Mouse (Mus musculus): ENCODE measurements at regions not wholly inside any gene's neighbourhood (a gene's known extent, or its start where the extent isn't known, plus 50 kb on each side); places are given as distances from the start of the nearest gene placed in this dataset.
A peak's percentile ranks its signal among the peaks of the same experiment; 100 is the strongest.

GRCm38 (mm10) chr5:42364116-42364515 lies 296.4 kb downstream of the Gm16223 start:
- DNase-seq (ENCODE audit: low spot score in 2 of 2): no peak

- DNase-seq (ENCODE audit: low spot score in 2 of 2): no peak
Observed at GRCm38 (mm10) chr5:42387959-42388358, 320.2 kb downstream of the Gm16223 start.

GRCm38 (mm10) chr5:42396695-42397094 lies 328.9 kb downstream of the Gm16223 start:
- no peak for DNase-seq (ENCODE audit: low spot score in 2 of 2)

DNA sequence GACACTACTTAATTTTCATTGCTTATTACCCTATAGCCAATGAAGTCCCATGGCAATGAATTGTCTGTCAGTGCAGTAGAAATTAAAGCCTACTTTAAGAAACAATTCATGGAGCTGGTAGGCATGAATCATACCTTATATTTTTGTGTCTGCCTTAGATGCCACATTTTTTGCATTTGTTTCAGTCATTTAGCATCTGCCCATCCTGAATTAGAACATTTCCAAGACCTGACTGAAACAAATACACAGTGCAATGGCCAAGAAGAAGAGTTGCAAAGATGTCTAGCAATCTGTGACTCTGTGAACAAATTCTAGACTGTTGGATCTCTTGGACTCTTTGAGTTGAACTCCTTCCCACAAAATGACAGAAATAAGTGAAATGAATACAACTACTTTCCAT lies 342.2 kb downstream of the Gm16223 start:
- DNase-seq (ENCODE audit: low spot score in 2 of 2): no peak

- DNase-seq (ENCODE audit: low spot score in 2 of 2): no peak
Observed at GRCm38 (mm10) chr5:42412296-42412695, 344.5 kb downstream of the Gm16223 start.

DNA sequence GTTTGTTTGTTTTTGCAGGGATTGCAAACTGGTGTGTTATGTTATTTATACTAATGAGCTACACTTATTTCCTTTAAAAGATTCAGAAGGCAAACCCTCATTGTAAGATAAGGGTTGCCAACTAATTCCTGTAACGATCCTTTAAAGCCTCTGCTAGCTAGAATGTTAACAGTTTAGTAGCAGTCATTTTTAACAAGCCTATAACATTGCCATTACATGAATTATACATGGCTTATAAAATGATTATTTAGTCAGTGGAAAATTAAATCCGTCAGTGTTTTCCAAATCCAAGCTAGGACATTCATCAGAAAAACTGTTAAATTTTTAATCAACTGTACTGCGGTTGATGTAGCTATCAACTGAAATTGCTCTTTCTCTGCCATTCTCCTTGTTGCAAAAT lies 358.1 kb downstream of the Gm16223 start:
- no peak for DNase-seq (ENCODE audit: low spot score in 2 of 2)

DNA sequence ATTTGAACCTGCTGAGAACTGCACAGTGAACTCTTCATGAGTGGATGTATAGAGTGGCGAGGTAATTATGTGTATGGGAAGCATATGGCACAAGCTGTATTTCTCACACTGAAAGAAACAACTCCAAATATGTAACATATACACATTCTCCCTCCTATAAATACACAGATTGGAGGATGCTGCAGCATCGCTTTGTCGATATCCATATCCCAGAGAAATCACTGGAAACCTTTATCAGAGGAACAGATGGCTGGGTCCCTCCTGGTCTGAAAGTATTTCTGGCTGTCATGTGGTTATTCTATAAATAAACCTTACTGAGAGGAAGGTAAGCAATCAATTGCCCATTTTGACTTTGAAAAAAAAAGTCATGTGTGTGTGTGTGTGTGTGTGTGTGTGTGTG lies 365.4 kb downstream of the Gm16223 start:
- DNase-seq (ENCODE audit: low spot score in 2 of 2): no peak

DNA sequence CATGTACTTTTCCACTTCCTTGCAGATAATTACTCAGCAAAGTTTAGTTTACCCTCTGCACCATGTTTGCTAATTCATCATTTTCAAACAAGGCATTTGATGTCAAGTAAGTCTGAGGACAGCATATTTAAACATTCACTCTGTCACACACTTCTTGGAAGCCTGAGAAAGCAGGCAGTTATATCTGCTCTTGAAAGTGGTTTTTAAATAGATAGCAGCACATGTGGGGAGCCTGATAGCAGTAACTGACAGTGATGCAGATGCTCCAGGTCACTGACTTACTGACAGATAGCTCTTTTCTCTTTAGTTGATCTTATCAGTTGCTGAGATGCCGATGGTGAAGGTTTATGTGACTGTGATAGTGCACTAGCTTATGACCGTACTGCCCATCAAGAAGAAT lies 380.9 kb downstream of the Gm16223 start:
- no peak for DNase-seq (ENCODE audit: low spot score in 2 of 2)

GRCm38 (mm10) chr5:42449581-42449980 lies 381.8 kb downstream of the Gm16223 start:
- DNase-seq (ENCODE audit: low spot score in 2 of 2): peak in 1 of 2 experiments; percentile 5

- no peak for DNase-seq (ENCODE audit: low spot score in 2 of 2)
Observed at GRCm38 (mm10) chr5:42453707-42454106, 385.9 kb downstream of the Gm16223 start.

GRCm38 (mm10) chr5:42461195-42461594 lies 393.4 kb downstream of the Gm16223 start:
- DNase-seq (ENCODE audit: low spot score in 2 of 2): no peak

DNA sequence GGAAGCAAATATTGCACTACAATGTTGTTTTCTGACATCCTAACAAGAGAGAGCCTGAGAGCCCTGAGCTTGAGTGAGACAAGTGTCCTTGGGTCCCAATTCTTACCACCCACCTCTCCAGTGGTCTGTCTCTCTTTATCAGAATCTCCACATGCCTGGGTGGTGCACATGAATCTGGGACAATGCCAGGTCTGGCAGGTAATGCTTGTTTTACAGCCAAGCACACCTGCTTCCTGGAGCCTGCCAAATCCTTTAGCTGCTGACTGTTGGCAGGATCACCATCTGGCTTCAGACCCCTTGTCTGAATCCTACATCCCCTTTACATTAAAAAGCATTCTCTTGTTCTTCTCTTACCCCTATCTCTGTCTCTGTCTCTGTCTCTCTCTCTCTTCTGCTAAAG lies 397.1 kb downstream of the Gm16223 start:
- no peak for DNase-seq (ENCODE audit: low spot score in 2 of 2)

DNA sequence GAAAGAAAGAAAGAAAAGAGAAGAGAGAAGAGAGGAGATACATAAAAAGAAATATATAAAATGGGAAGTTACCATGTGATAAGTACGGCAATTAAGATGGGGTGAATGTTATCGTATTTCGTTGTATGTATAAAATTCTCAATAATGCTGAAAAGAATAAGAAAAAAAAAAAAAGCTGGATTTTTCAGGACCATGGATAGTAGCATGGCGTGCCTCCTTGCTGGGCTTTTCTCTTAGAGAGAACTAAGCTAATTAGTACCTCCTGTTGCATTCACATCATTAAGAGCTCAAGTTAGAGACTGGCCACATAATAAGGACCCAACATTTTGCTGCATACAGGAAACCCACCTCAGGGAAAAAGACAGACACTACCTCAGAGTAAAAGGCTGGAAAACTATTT lies 405.7 kb downstream of the Gm16223 start:
- DNase-seq (ENCODE audit: low spot score in 2 of 2): no peak

DNA sequence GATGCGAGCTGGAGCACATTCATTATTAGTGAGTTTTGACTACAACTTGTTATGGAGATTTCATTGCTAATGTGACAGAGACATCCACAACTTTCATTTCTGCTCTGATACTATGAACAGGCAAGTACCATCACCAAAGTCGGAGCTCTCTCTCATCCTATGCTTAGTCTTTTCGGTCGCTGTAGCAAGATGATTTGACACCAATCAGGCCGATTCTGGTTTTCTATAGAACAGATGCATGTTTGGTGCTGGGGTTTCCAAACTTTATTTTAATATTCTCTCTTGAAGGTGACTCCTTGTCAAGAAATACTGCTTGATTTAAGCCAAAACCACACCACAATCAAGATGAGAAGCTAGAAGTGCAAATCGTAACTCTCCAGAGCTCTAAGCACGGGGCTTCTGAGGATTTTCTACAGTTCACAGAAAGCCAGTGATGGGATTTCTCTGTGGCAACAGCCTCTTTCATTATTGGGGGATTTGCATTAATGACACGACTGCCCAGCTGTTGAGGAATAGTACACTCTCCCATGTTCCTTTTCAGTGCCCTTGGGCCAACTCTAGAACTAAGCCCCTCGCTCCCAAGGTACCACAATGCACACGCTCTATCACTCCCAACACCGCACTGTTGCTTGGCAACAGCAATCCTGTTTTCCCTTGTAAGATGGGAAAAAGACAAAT lies 434.5 kb downstream of the Gm16223 start:
- no peak for DNase-seq (ENCODE audit: low spot score in 2 of 2)

DNA sequence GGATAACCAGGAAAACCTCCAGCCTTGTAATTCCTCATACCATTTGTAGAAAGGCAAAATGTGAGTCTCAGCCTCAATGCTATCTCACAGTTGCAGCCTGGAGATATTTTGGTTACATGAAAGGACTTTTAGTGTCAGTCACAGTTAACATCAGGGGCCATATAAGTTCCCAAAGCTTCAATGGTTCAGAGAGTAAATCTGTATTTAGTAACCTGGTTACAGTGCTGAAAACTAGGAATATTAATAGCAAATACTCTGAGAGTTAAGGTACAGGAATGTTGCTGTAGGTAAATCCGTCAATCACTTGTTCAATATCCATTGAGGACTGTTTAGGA lies 435.0 kb downstream of the Gm16223 start:
- no peak for DNase-seq (ENCODE audit: low spot score in 2 of 2)

GRCm38 (mm10) chr5:42509200-42509599 lies 441.4 kb downstream of the Gm16223 start:
- no peak for DNase-seq (ENCODE audit: low spot score in 2 of 2)

- no peak for DNase-seq (ENCODE audit: low spot score in 2 of 2)
Observed at GRCm38 (mm10) chr5:42523116-42524113, 455.7 kb downstream of the Gm16223 start.

- DNase-seq (ENCODE audit: low spot score in 2 of 2): no peak
Observed at GRCm38 (mm10) chr5:42525431-42525830, 457.7 kb downstream of the Gm16223 start.

- no peak for DNase-seq (ENCODE audit: low spot score in 2 of 2)
Observed at GRCm38 (mm10) chr5:42560537-42560936, 492.8 kb downstream of the Gm16223 start.

GRCm38 (mm10) chr5:42563406-42563805 lies 495.6 kb downstream of the Gm16223 start:
- no peak for DNase-seq (ENCODE audit: low spot score in 2 of 2)

GRCm38 (mm10) chr5:42575971-42576370 lies 508.2 kb downstream of the Gm16223 start:
- no peak for DNase-seq (ENCODE audit: low spot score in 2 of 2)

DNA sequence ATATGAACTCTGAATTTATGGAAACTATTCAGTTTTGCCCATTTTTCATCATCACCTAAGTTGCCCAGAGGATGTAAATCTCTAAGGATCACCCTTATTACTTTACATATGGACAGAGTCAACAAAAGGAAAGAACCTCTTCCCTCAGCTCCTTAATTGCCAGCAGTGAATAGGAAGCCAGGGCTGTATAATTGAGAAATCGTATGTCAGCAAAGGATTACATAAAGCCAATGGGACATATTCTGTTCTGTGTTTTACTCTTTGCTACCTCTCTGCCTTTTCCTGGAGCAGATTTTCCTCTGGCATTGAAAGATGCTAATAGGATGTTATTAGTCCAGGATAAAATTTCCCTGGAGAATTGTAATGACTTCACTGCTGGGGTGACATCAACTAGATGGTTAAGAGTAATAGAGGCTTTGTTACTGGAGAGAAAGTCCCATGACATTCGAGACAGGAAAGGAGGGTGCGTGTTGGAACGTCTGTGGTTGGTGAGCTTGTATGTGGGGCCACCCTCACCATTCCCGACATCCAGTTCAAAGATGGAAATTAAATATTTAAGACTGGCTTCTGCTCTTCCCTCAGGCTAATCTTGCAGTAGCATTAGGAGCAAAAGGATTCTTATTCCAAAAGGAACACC lies 510.6 kb downstream of the Gm16223 start:
- DNase-seq (ENCODE audit: low spot score in 2 of 2): no peak

All from adrenal gland, postnatal 4 days (tissue).